Mouse (Mus musculus) kidney, adult 2 months (tissue): ENCODE data around the gene Calhm6.

Experiments
- CTCF ChIP-seq: fragments of 200-500 bp; conservative IDR thresholded peaks from 2 replicates; pipeline ENCODE4 v1.5.1; 2011; ENCODE audit warnings: low read depth, mild to moderate bottlenecking, control low read depth, low read length, moderate library complexity, mixed read lengths; ENCODE audit not compliant: insufficient read depth, insufficient read length
- POLR2A ChIP-seq: fragments of 200-500 bp; IDR thresholded peaks from one replicate; pipeline ENCODE4 v1.6.1; 2011; ENCODE audit warnings: low read depth, low read length, control low read depth

DNA sequence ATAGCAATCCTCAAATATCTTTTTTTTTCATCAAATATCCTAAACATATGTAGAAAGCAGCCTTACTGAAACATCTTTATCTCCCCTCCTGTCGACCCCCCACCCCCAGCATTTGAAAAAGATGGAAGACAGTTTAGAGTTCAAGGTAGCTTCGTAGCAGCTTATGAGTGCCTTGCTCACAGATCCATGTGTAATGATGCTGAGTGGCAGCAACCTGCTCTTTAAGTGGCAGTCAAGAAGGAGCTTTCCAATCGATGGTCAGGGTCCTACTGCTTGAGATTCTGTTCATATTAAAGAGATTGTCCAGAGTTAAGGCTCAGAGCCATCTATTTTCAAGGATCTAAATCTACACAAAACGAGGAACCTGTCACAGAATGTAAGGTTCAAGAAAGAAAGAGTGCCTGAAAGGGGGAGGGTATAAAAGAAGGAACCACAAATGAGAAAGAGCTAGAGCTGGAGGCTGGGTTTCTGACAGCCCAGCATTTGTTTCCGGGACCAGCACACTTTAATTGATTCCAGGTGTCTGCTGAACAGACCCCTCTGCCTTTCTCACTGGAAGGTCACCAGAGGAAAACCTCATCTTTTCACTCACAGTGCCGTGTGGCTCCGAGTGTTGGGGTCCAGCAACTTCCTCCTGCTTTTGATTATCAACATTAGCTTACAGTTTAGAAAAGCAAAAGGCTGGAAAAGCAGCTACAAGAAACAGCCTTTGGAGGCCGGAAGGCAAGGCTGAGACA, 48.3 kb upstream of the Calhm6 start:
- TF ChIP-seq POLR2A (no peak), CTCF (no peak)
